Mouse (Mus musculus) T-cell, adult 2 months (primary cell): ENCODE data around the gene Aasdh.

Source experiments
- DNase-seq: peaks from one replicate; pipeline ENCODE4 v3.0.0; 2022; ENCODE audit warnings: low spot score

Gene Aasdh

DNA sequence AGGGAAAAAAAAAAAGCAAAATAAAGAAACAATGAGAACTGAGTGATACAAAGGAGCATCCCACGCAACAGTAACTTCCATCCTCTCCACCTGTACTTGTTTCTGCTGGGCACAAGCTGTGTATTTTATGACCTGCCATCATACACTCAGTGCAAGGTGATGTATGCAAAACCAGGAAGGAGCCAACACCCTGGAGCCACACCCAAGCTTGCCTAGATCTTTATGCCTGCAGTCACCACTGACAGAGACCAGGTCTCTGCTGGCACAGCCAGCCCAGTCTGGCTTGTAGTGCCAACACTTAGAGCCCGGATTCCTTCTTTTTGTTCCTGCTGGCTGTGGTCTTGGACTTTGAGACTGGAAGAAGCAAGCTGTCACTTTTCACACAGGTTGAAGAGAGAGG is 63.5 kb downstream of the Aasdh start:
- no peak for DNase-seq

DNA sequence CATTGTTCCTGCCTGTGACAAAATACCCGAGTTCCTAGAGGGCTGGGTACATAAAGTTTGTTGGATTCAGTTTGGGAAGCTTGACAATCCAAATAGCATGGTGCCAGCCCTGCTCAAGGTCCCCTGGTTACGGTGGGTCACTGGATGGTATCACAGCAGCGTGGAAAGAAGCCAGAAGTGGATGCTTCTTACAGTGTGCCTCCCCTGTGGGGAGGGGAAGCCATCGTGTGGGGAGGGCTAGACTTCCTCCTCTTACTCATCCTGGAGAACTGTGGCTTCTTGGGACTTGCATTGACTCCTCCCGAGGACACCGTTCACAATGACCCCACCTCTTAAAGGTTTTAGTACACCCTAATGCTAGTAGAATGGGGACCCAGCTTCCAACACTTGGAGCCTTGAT is 65.5 kb downstream of the Aasdh start:
- DNase-seq: no peak

DNA sequence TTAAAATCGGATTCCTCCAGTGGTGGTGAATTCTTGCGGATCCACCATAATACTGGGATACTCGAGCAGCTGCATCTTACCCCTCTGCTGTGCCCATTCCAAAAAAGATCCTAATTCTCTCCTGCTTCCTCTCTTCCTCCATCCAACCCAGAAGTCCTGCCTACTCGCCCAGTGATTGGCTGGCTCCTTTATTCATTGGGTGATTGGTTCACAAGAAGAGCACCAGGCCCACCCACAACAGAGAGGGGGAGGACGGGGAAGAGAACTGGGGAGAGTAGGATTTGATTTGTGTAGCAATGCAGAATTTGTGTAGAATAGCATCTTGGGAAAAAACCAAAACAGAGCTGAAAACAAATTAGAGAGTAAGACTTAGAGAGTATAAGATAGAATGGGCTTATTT is 68.3 kb downstream of the Aasdh start:
- no peak for DNase-seq

DNA sequence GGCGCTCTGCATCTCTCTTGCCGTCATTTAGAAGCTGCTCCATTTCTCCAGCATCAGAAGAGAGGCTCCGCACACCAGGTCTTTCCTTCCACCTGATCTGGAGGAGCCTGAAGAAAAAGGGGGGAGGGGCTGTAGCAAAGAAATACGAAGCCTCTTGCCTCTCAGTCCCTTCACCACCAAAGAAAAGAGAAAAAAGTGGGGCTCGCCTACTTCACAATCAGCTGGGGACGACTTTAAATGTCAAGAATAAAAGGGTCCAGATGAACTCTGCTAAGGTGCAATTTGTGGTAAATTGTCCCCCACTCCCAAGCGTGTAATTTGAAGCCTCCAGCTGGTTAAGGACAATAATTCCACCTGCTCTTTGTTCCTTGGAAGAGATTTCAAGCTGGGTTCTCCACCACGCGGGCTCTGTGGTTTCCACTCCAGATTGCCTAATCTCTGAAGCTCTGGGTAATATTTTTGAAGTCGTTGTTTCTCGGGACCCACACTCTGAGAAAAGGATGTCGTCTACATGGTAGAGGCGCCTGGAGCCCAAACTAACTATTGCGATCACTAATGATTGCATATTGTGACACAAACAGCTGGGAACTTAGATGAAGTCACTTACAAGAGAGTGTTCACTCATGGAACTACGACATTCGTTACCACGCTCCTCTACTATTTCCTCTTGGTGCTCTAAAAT is 72.6 kb downstream of the Aasdh start:
- DNase-seq: no peak

DNA sequence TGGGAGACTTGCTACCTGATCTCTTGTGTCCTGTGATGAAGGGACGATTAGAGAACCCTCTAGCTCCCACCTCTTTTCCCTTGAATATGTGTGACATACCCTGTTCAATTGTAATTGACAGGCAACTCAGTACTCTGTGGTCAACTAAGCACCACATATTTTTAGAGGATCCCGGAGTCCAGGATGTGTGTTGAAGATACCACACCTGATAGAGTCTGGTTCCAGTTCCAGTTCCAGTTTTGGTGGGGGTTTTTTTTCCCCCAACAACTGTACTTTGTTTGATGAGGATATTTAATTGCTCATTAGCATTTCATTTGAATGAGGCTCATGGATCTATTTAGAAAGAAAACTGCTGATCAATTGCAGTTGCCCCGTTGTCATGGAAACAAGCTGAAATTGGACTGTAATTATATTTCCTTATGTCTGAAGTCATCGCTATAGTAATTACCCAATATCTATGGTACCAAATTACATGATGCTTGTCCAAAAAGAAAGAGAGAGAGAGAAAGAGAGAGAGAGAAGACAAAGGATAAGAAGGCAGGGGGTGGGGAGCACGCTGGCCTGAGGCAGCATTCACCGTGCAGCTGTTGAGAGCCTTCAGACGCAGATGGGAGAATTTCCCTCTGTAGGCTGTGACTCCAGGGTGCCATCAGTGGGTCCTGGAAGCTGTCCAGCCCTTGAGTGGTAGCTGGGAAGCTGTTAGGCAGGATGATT is 76.6 kb downstream of the Aasdh start:
- no peak for DNase-seq
